Mouse (Mus musculus): ENCODE results near the gene Rsph1. TPM values are rescaled to one million over a fixed set of nuclear protein-coding genes. Genes with fewer than 3 reads are reported as not detected.

Rsph1 gene
- total RNA-seq, 2 experiments from 2014 or later = 1.0 to 1.2 TPM

- intact Hi-C loops (cut with DNase I) = no loop called here
- peak; percentile 53 to 64 for DNase-seq
These were observed 28.0 kb upstream of the Rsph1 start for GRCm38 (mm10) chr17:31304895-31305775.

- no peak for DNase-seq
- intact Hi-C loops (cut with DNase I) = no loop called here
These were observed 26.2 kb upstream of the Rsph1 start for GRCm38 (mm10) chr17:31303401-31303800.

- intact Hi-C loops (cut with DNase I) = no loop called here
- DNase-seq = no peak
These were observed 23.6 kb upstream of the Rsph1 start for GRCm38 (mm10) chr17:31300736-31301135.

- intact Hi-C loops (cut with DNase I) = no loop called here
- DNase-seq = no peak
These were observed 22.8 kb upstream of the Rsph1 start for GRCm38 (mm10) chr17:31299981-31300380.

- no peak for DNase-seq
These were observed 21.4 kb upstream of the Rsph1 start for GRCm38 (mm10) chr17:31298419-31299209.

GRCm38 (mm10) chr17:31297521-31297939 is 20.3 kb upstream of the Rsph1 start:
- intact Hi-C loops (cut with DNase I) = loop anchor here (2.0 kb wide), 1 partner anchor 43 kb away; no protein-coding TSS in a partner anchor
- DNase-seq = peak; percentile 55 to 67

More at GRCm38 (mm10) chr17:31298419-31299209, 21.4 kb upstream of the Rsph1 start:
- intact Hi-C loops (cut with DNase I) = no loop called here

- intact Hi-C loops (cut with DNase I) = loop anchor here (2.0 kb wide), 1 partner anchor 41 kb away; no protein-coding TSS in a partner anchor
- DNase-seq = peak; percentile 79 to 83
These were observed 19.0 kb upstream of the Rsph1 start for GRCm38 (mm10) chr17:31295892-31296781.

GRCm38 (mm10) chr17:31295215-31295891 is 18.2 kb upstream of the Rsph1 start:
- peak in 1 of 2 experiments; percentile 41 for DNase-seq
- intact Hi-C loops (cut with DNase I) = no loop called here

- no peak for DNase-seq
- intact Hi-C loops (cut with DNase I) = loop anchor here (1.0 kb wide), 1 partner anchor 23 kb away; no protein-coding TSS in a partner anchor
These were observed 17.4 kb upstream of the Rsph1 start for GRCm38 (mm10) chr17:31294363-31295214.

GRCm38 (mm10) chr17:31290859-31291258 is 13.7 kb upstream of the Rsph1 start:
- DNase-seq = no peak
- intact Hi-C loops (cut with DNase I) = no loop called here

- intact Hi-C loops (cut with DNase I) = no loop called here
- no peak for DNase-seq
These were observed 13.1 kb upstream of the Rsph1 start for GRCm38 (mm10) chr17:31290311-31290710.

GRCm38 (mm10) chr17:31288999-31289726 is 12.0 kb upstream of the Rsph1 start:
- DNase-seq = no peak
- intact Hi-C loops (cut with DNase I) = no loop called here

GRCm38 (mm10) chr17:31287216-31287615 is 10.0 kb upstream of the Rsph1 start:
- DNase-seq = no peak
- intact Hi-C loops (cut with DNase I) = no loop called here

GRCm38 (mm10) chr17:31286492-31286891 is 9.3 kb upstream of the Rsph1 start, which contains the start of gene Slc37a1:
TSS of gene Slc37a1 (plus strand) at chr17:31286792.
- DNase-seq = no peak
- intact Hi-C loops (cut with DNase I) = no loop called here

GRCm38 (mm10) chr17:31285867-31286266 is 8.7 kb upstream of the Rsph1 start:
- intact Hi-C loops (cut with DNase I) = no loop called here
- DNase-seq = no peak

- no peak for DNase-seq
- intact Hi-C loops (cut with DNase I) = loop anchor here (1.0 kb wide), 1 partner anchor 10 kb away; no protein-coding TSS in a partner anchor
These were observed 5.5 kb upstream of the Rsph1 start for GRCm38 (mm10) chr17:31282687-31283053.

GRCm38 (mm10) chr17:31281830-31282686 is 4.9 kb upstream of the Rsph1 start:
- DNase-seq = no peak
- intact Hi-C loops (cut with DNase I) = no loop called here
